In the genomic region with DNA sequence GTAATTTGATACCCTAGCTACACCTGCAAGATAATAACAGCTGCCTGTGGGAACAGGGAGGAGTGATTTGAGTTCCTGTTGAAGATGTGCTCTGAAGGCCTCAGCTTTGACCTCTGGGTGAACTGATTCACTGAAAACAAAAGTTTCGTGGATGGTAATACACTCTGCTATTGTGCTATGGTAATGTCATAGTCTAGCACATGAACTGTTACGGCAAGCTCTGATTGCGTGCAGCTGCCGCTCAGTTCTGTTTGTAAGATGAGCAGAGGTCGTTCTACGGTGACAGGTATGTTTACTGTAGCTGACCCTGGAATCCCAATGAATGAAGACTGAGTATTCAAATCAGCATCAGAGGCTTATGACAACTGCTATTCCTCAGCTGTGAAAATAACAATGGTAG, we compare ENCODE assay signal across 20 mouse cellular contexts.
DNase-seq lines count a peak whose midpoint lies in the region; ATAC-seq lines count a peak whose summit lies in the region.
"Had no signal": no experiment of that assay in that cellular context is flagged by ENCODE, and none has a peak within 500 bp of the region (broad histone marks: within the 10 kb centered on the region; RNA-seq: fewer than 3 reads in every experiment).

No protein-coding gene starts in this region.

- 0 out of 2 replicates have a peak, but pooled peaks have one; percentile 28 for ATAC-seq in hindbrain, embryonic 13.5 days (ENCODE audit: low FRiP score)
- ATAC-seq in hindbrain, embryonic 12.5 days (ENCODE audit: low FRiP score), result no peak
- ATAC-seq in midbrain, embryonic 11.5 days (ENCODE audit: low FRiP score), result peak; percentile 55; the same call in 1 of the 2 replicates
- no peak for ATAC-seq in midbrain, embryonic 16.5 days
- ATAC-seq in forebrain, embryonic 16.5 days, result peak; percentile 65

- no peak overlapping the region for H3K4me2 ChIP-seq in hindbrain, embryonic 13.5 days
- no peak overlapping the region for H3K4me2 ChIP-seq in hindbrain, embryonic 12.5 days (replicated peaks)
- no peak overlapping the region for H3K4me2 ChIP-seq in midbrain, embryonic 11.5 days
- no peak overlapping the region for H3K4me2 ChIP-seq in midbrain, embryonic 16.5 days (ENCODE audit: low read length)
- no peak overlapping the region for H3K4me2 ChIP-seq in forebrain, embryonic 16.5 days (ENCODE audit: low read length)
- H3K4me2 ChIP-seq: heart, embryonic 12.5 days; liver, embryonic 15.5 days had no signal

- no peaks in the 10 kb centered on the region for H3K27me3 ChIP-seq in hindbrain, embryonic 13.5 days
- H3K27me3 ChIP-seq in hindbrain, embryonic 12.5 days, result no peaks in the 10 kb centered on the region
- H3K27me3 ChIP-seq in midbrain, embryonic 11.5 days (ENCODE audit: control insufficient read depth, insufficient read depth, low read length), result no peaks in the 10 kb centered on the region
- no peaks in the 10 kb centered on the region for H3K27me3 ChIP-seq in midbrain, embryonic 16.5 days (ENCODE audit: control insufficient read depth, insufficient read depth, low read depth, low read length)
- no peaks in the 10 kb centered on the region for H3K27me3 ChIP-seq in forebrain, embryonic 16.5 days (replicated peaks; ENCODE audit: control insufficient read depth, insufficient read depth, low read length)
- H3K27me3 ChIP-seq: heart, embryonic 12.5 days; liver, embryonic 15.5 days had no signal

- 70% methylated on average over 6 of the region's 6 CpGs for WGBS in hindbrain, embryonic 13.5 days
- WGBS in hindbrain, embryonic 12.5 days, result 70% methylated on average over 6 of the region's 6 CpGs
- WGBS in midbrain, embryonic 11.5 days, result 77% methylated on average over 6 of the region's 6 CpGs
- 65% methylated on average over 6 of the region's 6 CpGs for WGBS in midbrain, embryonic 16.5 days
- 74% methylated on average over 6 of the region's 6 CpGs for WGBS in forebrain, embryonic 16.5 days

- DNase-seq in midbrain, embryonic 11.5 days (ENCODE audit: low spot score, missing footprints), result peak; percentile 82
- DNase-seq in brain, adult 2 months (ENCODE audit: low read depth, low spot score), result peak; percentile 22
- DNase-seq in c-Kit-positive CD71-positive TER-119-positive erythroid progenitor cells, embryonic 14.5 days (ENCODE audit: low spot score), result no peak
- no peak for DNase-seq in spleen, postnatal 14 days (ENCODE audit: low spot score in 2 of 2)
- DNase-seq: adrenal gland, postnatal 10 days; B cell, adult 2 months; cerebellum, adult 11-12 months; cerebellum, postnatal 14 days; gastrocnemius, adult 2 months; heart, postnatal 14 days; kidney, adult 18-20 months; kidney, postnatal 36 days; lung, postnatal 10 days had no signal

- no peak overlapping the region for H3K9ac ChIP-seq in hindbrain, embryonic 13.5 days
- no peak overlapping the region for H3K9ac ChIP-seq in hindbrain, embryonic 12.5 days
- no peak overlapping the region for H3K9ac ChIP-seq in midbrain, embryonic 11.5 days (ENCODE audit: low read length)
- H3K9ac ChIP-seq in midbrain, embryonic 16.5 days (ENCODE audit: low read depth, low read length), result no peak overlapping the region
- no peak overlapping the region for H3K9ac ChIP-seq in forebrain, embryonic 16.5 days (replicated peaks; ENCODE audit: low read depth, low read length)
- H3K9ac ChIP-seq: heart, embryonic 12.5 days; liver, embryonic 15.5 days had no signal

- no peak overlapping the region; the same call in 1 of the 2 replicates for H3K27ac ChIP-seq in hindbrain, embryonic 13.5 days
- no peak overlapping the region for H3K27ac ChIP-seq in hindbrain, embryonic 12.5 days
- H3K27ac ChIP-seq in midbrain, embryonic 11.5 days (ENCODE audit: low read depth, low read length), result no peak overlapping the region
- no peak overlapping the region for H3K27ac ChIP-seq in midbrain, embryonic 16.5 days (ENCODE audit: low read length)
- 0 out of 2 replicates have a peak overlapping the region, but pooled peaks have one; percentile 25 for H3K27ac ChIP-seq in forebrain, embryonic 16.5 days (ENCODE audit: low read length)
- H3K27ac ChIP-seq: gastrocnemius, adult 2 months; liver, embryonic 15.5 days; stomach, postnatal 0 days had no signal

- 0 out of 2 replicates have a peak, but pooled peaks cover 2% of the 10 kb centered on the region for H3K9me3 ChIP-seq in hindbrain, embryonic 13.5 days
- peaks cover 1% of the 10 kb centered on the region for H3K9me3 ChIP-seq in hindbrain, embryonic 12.5 days (replicated peaks)
- H3K9me3 ChIP-seq in midbrain, embryonic 11.5 days (ENCODE audit: control insufficient read depth, low read length), result peaks cover under 1% of the 10 kb centered on the region
- peaks cover under 1% of the 10 kb centered on the region; the same call in 1 of the 2 replicates for H3K9me3 ChIP-seq in midbrain, embryonic 16.5 days (replicated peaks; ENCODE audit: control insufficient read depth, low read length, poor library complexity, severe bottlenecking)
- H3K9me3 ChIP-seq in forebrain, embryonic 16.5 days (ENCODE audit: control insufficient read depth, low read length), result no peaks in the 10 kb centered on the region; the same call in 1 of the 2 replicates
- H3K9me3 ChIP-seq: liver, embryonic 15.5 days had no signal

- H3K4me1 ChIP-seq in hindbrain, embryonic 13.5 days (replicated peaks), result peaks cover 9% of the 10 kb centered on the region
- H3K4me1 ChIP-seq in hindbrain, embryonic 12.5 days, result peaks cover 3% of the 10 kb centered on the region; the same call in 1 of the 2 replicates
- H3K4me1 ChIP-seq in midbrain, embryonic 11.5 days (ENCODE audit: control insufficient read depth, insufficient read depth, low read length), result no peaks in the 10 kb centered on the region
- H3K4me1 ChIP-seq in midbrain, embryonic 16.5 days (ENCODE audit: control insufficient read depth, insufficient read depth, low read length), result no peaks in the 10 kb centered on the region
- peaks cover 8% of the 10 kb centered on the region; the same call in 1 of the 2 replicates for H3K4me1 ChIP-seq in forebrain, embryonic 16.5 days (replicated peaks; ENCODE audit: control insufficient read depth, insufficient read depth, low read length)
- H3K4me1 ChIP-seq: liver, embryonic 15.5 days had no signal

- peaks cover 33% of the 10 kb centered on the region for H3K36me3 ChIP-seq in hindbrain, embryonic 13.5 days
- H3K36me3 ChIP-seq in hindbrain, embryonic 12.5 days, result peaks cover 30% of the 10 kb centered on the region
- peaks cover 7% of the 10 kb centered on the region for H3K36me3 ChIP-seq in midbrain, embryonic 11.5 days (ENCODE audit: control insufficient read depth, insufficient read depth, low read length)
- peaks cover 11% of the 10 kb centered on the region for H3K36me3 ChIP-seq in midbrain, embryonic 16.5 days (ENCODE audit: control insufficient read depth, insufficient read depth, low read length)
- peaks cover 4% of the 10 kb centered on the region for H3K36me3 ChIP-seq in forebrain, embryonic 16.5 days (ENCODE audit: control insufficient read depth, insufficient read depth)

- no peak overlapping the region for H3K4me3 ChIP-seq in hindbrain, embryonic 13.5 days
- no peak overlapping the region for H3K4me3 ChIP-seq in hindbrain, embryonic 12.5 days
- H3K4me3 ChIP-seq in midbrain, embryonic 11.5 days (ENCODE audit: low read depth, low read length), result no peak overlapping the region
- no peak overlapping the region for H3K4me3 ChIP-seq in midbrain, embryonic 16.5 days (ENCODE audit: low read depth, low read length)
- H3K4me3 ChIP-seq in forebrain, embryonic 16.5 days (replicated peaks; ENCODE audit: low read length), result no peak overlapping the region
- H3K4me3 ChIP-seq: gastrocnemius, adult 2 months; heart, embryonic 12.5 days; liver, embryonic 15.5 days had no signal

Comparison
In these comparisons a context has a peak if more than half of its experiments do, and no peak if none do; other contexts are left out.
1. ATAC-seq: peak in hindbrain, embryonic 13.5 days (single experiment), midbrain, embryonic 11.5 days (single experiment) and forebrain, embryonic 16.5 days (single experiment); none in hindbrain, embryonic 12.5 days (single experiment) and midbrain, embryonic 16.5 days (single experiment).
2. DNase-seq: peak in midbrain, embryonic 11.5 days (single experiment) and brain, adult 2 months (single experiment); none in c-Kit-positive CD71-positive TER-119-positive erythroid progenitor cells, embryonic 14.5 days (single experiment) and spleen, postnatal 14 days (0 of 2).